Mouse (Mus musculus): ENCODE data around the gene Alpl. TPM values are rescaled to one million over a fixed set of nuclear protein-coding genes. Genes with fewer than 3 reads are reported as not detected.

Alpl gene
- polyA plus RNA-seq, 1 experiment, result 569 TPM

DNA sequence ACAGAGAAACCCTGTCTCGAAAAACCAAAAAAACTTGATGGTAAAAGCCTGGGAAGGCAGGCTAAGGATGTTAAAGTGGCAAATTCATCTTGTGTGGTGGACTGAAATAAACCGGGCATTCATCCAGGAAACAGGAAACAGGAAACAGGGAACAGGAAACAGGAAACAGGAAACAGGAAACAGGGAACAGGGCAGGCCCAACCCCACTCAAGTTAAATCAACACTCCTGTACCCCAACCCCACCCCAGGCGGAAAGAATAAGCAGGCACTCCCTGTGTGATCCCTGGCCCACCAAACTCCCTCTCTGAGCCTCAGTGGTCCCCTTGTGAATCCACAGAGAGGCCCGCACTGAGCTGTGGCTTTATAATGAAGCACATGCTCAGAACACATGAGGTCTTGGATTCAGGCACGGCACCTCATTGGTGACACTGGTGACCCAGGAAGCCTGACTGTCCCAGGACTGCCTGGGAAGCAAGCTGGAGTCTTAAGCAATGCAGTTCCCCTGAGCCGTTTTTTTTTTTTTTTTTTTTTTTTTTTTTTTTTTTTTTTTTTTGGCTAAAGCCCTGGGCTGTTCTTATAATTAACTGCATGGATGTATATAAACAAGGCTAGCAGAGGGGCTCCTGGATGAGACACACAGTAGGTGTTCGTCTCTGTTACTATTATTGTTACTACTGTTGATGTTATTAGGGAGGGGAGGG, 8.4 kb downstream of the Alpl start:
- H3K4me3 ChIP-seq (ENCODE audit: insufficient read depth, low read depth, low read length), result no peak overlapping the region
- no peak for DNase-seq
- H3K27ac ChIP-seq (ENCODE audit: insufficient read depth, low read depth, low read length), result peak overlapping the region; percentile 14; the same call in 1 of the 2 replicates
- peaks cover 22% of the 10 kb centered on the region for H3K4me1 ChIP-seq (ENCODE audit: control insufficient read depth, insufficient read depth, low read length)
- TF ChIP-seq POLR2A (IDR thresholded peaks at IDR 0.05; ENCODE audit: low read depth, low read length) (no peak), CTCF (conservative IDR thresholded peaks at IDR 0.05; ENCODE audit: insufficient read depth, insufficient read length, low read depth, low read length) (no peak)
- no peaks in the 10 kb centered on the region for H3K36me3 ChIP-seq (ENCODE audit: control insufficient read depth, insufficient read depth, low read length)
- H3K27me3 ChIP-seq (replicated peaks; ENCODE audit: control insufficient read depth, insufficient read depth, low read length), result no peaks in the 10 kb centered on the region
- 71% methylated on average over 7 of the region's 7 CpGs for WGBS

DNA sequence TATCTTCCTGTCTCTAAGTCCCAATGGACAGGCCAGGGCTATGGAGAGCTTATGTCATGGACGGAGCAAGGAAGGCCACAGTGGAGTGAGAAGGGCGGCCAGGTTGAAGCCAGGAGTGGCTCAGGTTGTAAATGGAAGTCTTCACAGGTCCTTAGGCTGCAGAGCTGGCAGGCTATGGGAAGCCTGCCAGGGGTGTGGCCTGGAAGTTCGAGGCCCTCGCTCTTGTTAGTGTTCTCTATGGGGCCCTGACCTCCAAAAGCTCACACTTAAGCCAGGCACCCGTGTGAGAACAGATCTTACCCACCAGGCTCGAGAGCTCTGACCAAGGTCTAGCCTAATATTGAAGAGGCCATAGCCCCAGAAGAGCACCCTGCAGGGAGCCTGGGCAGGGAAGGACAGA, 9.7 kb downstream of the Alpl start:
- DNase-seq, result no peak
- 68% methylated on average over 6 of the region's 6 CpGs for WGBS
- Histone ChIP-seq H3K27me3 (replicated peaks; ENCODE audit: control insufficient read depth, insufficient read depth, low read length) (no peaks in the 10 kb centered on the region), H3K36me3 (ENCODE audit: control insufficient read depth, insufficient read depth, low read length) (no peaks in the 10 kb centered on the region), H3K4me3 (ENCODE audit: insufficient read depth, low read depth, low read length) (no peak overlapping the region), H3K4me1 (ENCODE audit: control insufficient read depth, insufficient read depth, low read length) (peaks cover 22% of the 10 kb centered on the region), H3K27ac (ENCODE audit: insufficient read depth, low read depth, low read length) (no peak overlapping the region)
- TF ChIP-seq POLR2A (IDR thresholded peaks at IDR 0.05; ENCODE audit: low read depth, low read length), result no peak
- TF ChIP-seq CTCF (conservative IDR thresholded peaks at IDR 0.05; ENCODE audit: insufficient read depth, insufficient read length, low read depth, low read length), result no peak

DNA sequence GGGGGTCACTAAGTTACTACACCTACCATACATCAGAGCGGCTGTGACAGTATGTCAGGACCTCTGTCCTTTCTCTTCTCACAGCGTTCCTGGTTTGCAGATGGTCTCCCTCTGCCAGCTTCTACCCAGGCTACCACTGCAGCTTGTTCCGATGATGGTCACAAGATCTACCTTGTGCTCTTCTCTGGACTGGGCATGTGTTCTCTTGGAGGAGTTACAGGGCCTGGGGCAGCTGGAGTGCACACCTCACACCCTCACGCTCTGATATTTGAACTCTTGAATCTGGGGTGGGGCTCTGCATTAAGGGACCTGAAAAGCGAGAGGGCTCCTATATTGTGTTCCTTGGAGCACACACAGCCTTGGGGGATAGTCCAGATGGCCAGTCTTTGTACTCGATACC, 10.9 kb downstream of the Alpl start:
- peak; percentile 49 for DNase-seq
- 66% methylated on average over 6 of the region's 6 CpGs for WGBS
- Histone ChIP-seq H3K4me3 (ENCODE audit: insufficient read depth, low read depth, low read length) (no peak overlapping the region), H3K4me1 (ENCODE audit: control insufficient read depth, insufficient read depth, low read length) (peaks cover 22% of the 10 kb centered on the region), H3K36me3 (ENCODE audit: control insufficient read depth, insufficient read depth, low read length) (no peaks in the 10 kb centered on the region), H3K27me3 (replicated peaks; ENCODE audit: control insufficient read depth, insufficient read depth, low read length) (no peaks in the 10 kb centered on the region), H3K27ac (ENCODE audit: insufficient read depth, low read depth, low read length) (peak overlapping the region; percentile 43; the same call in 1 of the 2 replicates)
- TF ChIP-seq POLR2A (IDR thresholded peaks at IDR 0.05; ENCODE audit: low read depth, low read length) (no peak), CTCF (conservative IDR thresholded peaks at IDR 0.05; ENCODE audit: insufficient read depth, insufficient read length, low read depth, low read length) (no peak)

DNA sequence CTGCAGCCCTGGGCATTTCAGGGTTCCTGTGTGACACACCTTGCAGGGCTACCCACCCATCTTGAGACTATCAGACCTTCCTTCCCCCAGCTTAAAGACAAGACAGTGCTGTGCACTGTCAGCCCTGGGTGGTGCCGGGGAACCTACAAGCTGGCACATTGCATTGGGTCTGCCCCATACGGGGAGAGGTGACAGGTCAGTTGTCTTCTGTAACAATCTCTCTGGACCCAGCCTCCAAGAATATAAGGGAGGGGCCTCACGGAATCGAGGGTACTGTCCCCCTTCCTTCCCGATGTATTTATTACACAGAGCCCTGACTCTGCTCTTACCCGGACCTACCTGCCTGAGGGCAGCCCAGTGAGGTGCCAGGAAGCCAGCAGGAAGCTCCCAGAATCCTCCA, 11.4 kb downstream of the Alpl start:
- Histone ChIP-seq H3K27me3 (replicated peaks; ENCODE audit: control insufficient read depth, insufficient read depth, low read length) (no peaks in the 10 kb centered on the region), H3K4me3 (ENCODE audit: insufficient read depth, low read depth, low read length) (no peak overlapping the region), H3K27ac (ENCODE audit: insufficient read depth, low read depth, low read length) (peak overlapping the region; percentile 43), H3K4me1 (ENCODE audit: control insufficient read depth, insufficient read depth, low read length) (peaks cover 22% of the 10 kb centered on the region), H3K36me3 (ENCODE audit: control insufficient read depth, insufficient read depth, low read length) (no peaks in the 10 kb centered on the region)
- no peak for DNase-seq
- TF ChIP-seq POLR2A (IDR thresholded peaks at IDR 0.05; ENCODE audit: low read depth, low read length), result no peak
- TF ChIP-seq CTCF (conservative IDR thresholded peaks at IDR 0.05; ENCODE audit: insufficient read depth, insufficient read length, low read depth, low read length), result no peak
- 62% methylated on average over 6 of the region's 6 CpGs for WGBS

DNA sequence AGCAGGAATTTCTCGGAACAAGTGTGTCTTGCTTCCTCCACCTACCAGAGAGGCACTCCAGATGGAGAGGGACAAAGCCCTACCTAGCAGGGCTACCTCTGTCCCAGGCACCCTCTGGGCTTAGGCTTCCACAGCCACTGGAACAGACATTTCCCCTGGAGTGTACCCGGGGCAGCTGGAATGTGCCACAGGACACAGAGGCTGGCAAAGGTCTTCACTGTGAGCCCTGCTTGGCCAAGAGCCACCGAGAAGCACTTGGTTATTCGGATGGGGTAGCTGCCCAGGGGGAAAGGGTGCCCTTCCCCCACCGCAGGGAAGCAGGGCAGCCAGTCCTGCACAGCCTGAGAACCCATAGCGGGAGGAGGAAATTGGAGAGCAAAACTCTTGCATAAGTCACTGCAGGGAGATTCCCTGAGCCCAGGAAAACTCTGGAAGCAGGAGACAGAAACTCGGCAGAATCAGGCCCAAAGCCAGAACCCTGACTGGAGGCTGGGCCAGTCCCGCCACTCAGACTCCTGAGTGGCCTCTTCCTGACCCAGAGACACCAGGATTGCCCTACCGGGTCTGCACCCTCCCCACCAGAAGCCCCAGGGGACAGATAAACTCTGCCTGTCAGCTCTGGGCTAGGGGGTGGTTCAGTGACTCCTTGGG, 12.5 kb downstream of the Alpl start:
- Histone ChIP-seq H3K36me3 (ENCODE audit: control insufficient read depth, insufficient read depth, low read length) (no peaks in the 10 kb centered on the region), H3K4me1 (ENCODE audit: control insufficient read depth, insufficient read depth, low read length) (peaks cover 22% of the 10 kb centered on the region), H3K4me3 (ENCODE audit: insufficient read depth, low read depth, low read length) (no peak overlapping the region), H3K27ac (ENCODE audit: insufficient read depth, low read depth, low read length) (peak overlapping the region; percentile 43), H3K27me3 (replicated peaks; ENCODE audit: control insufficient read depth, insufficient read depth, low read length) (no peaks in the 10 kb centered on the region)
- no peak for TF ChIP-seq POLR2A (IDR thresholded peaks at IDR 0.05; ENCODE audit: low read depth, low read length)
- 8% methylated on average over 9 of the region's 9 CpGs for WGBS
- peak; percentile 94 for DNase-seq

DNA sequence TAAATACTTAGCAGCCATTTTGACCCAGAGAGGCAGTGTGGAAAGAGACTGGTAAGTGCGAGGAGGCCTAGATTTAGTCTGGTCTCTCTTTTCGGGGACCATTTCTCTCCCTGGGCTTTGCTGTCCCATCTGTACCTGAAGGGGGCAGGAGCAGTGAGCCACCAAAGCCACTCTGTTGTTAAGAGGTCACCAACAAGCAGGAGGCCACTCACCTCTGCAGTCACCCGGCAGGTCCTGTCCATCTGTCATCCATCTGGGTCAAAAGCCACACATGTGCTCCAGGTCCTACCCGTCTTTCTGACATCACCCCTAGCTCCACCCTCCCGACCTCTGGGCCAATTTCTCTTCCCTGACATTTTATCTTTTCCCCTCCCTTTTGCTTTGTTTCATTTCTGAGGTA, 14.2 kb downstream of the Alpl start:
- no peak for DNase-seq
- no peaks in the 10 kb centered on the region for H3K27me3 ChIP-seq (replicated peaks; ENCODE audit: control insufficient read depth, insufficient read depth, low read length)
- no peak overlapping the region for H3K27ac ChIP-seq (ENCODE audit: insufficient read depth, low read depth, low read length)
- TF ChIP-seq POLR2A (IDR thresholded peaks at IDR 0.05; ENCODE audit: low read depth, low read length), result no peak
- TF ChIP-seq CTCF (conservative IDR thresholded peaks at IDR 0.05; ENCODE audit: insufficient read depth, insufficient read length, low read depth, low read length), result no peak; the same call in 1 of the 2 replicates
- WGBS, result 81% methylated on average over 5 of the region's 5 CpGs
- H3K4me1 ChIP-seq (ENCODE audit: control insufficient read depth, insufficient read depth, low read length), result peaks cover 21% of the 10 kb centered on the region
- no peak overlapping the region for H3K4me3 ChIP-seq (ENCODE audit: insufficient read depth, low read depth, low read length)
- no peaks in the 10 kb centered on the region for H3K36me3 ChIP-seq (ENCODE audit: control insufficient read depth, insufficient read depth, low read length)

DNA sequence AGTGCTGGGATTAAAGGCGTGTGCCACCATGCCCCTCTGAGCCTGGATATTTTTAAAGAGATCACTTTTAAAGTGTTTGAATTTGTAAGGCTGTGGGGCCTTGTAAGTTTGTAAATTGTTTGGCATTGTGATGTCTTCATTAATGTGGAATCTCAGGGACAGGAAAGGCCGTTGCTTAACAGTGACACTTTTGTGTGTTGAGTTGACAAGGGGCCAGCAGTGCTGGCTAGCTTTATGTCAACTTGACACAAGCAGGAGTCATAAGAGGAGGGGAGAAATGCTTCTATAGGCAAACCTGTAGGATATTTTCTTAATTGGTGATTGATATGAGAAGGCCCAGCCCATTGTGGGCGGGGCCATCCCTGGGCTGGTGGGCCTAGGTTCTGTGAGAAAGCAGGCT, 15.2 kb downstream of the Alpl start:
- Histone ChIP-seq H3K36me3 (ENCODE audit: control insufficient read depth, insufficient read depth, low read length) (no peaks in the 10 kb centered on the region), H3K4me3 (ENCODE audit: insufficient read depth, low read depth, low read length) (no peak overlapping the region), H3K27ac (ENCODE audit: insufficient read depth, low read depth, low read length) (no peak overlapping the region), H3K4me1 (ENCODE audit: control insufficient read depth, insufficient read depth, low read length) (peaks cover 18% of the 10 kb centered on the region), H3K27me3 (replicated peaks; ENCODE audit: control insufficient read depth, insufficient read depth, low read length) (no peaks in the 10 kb centered on the region)
- TF ChIP-seq CTCF (conservative IDR thresholded peaks at IDR 0.05; ENCODE audit: insufficient read depth, insufficient read length, low read depth, low read length) (no peak), POLR2A (IDR thresholded peaks at IDR 0.05; ENCODE audit: low read depth, low read length) (no peak)
- WGBS, result 77% methylated on average over 3 of the region's 3 CpGs
- DNase-seq, result no peak

Data from kidney, adult 2 months (tissue).